Mouse (Mus musculus): ENCODE results near the gene Trip10. TPM values are rescaled to one million over a fixed set of nuclear protein-coding genes. Genes with fewer than 3 reads are reported as not detected.

Trip10 gene
- total RNA-seq (2021), result 1 to 10 TPM; 6.6 to 8.0 TPM
- long read RNA-seq, partial matches to known transcripts, result 0 of 3 reads
- long read RNA-seq, other reads (novel, unspliced or antisense), result 0 of 3 reads

GRCm38 (mm10) chr17:57249186-57250181, at the start of gene Trip10:
Gene Trip10, plus strand, starts transcription at chr17:57249455.
- peak; percentile 96 for DNase-seq (ENCODE audit: low spot score in 2 of 2)

GRCm38 (mm10) chr17:57201841-57202724, 47.2 kb upstream of the Trip10 start:
- no peak for DNase-seq (ENCODE audit: low spot score in 2 of 2)

- no peak for DNase-seq (ENCODE audit: low spot score in 2 of 2)
These were observed 41.3 kb upstream of the Trip10 start for GRCm38 (mm10) chr17:57207938-57208337.

- no peak for DNase-seq (ENCODE audit: low spot score in 2 of 2)
These were observed 39.9 kb upstream of the Trip10 start for GRCm38 (mm10) chr17:57209330-57209729.

GRCm38 (mm10) chr17:57211501-57211900, 37.8 kb upstream of the Trip10 start:
- DNase-seq (ENCODE audit: low spot score in 2 of 2), result no peak

GRCm38 (mm10) chr17:57214676-57215387, 34.4 kb upstream of the Trip10 start:
- DNase-seq (ENCODE audit: low spot score in 2 of 2), result no peak

GRCm38 (mm10) chr17:57218335-57218900, 30.8 kb upstream of the Trip10 start:
- DNase-seq (ENCODE audit: low spot score in 2 of 2), result no peak

- peak; percentile 84 to 85 for DNase-seq (ENCODE audit: low spot score in 2 of 2)
These were observed 29.9 kb upstream of the Trip10 start for GRCm38 (mm10) chr17:57219167-57219883.

- peak in 1 of 2 experiments; percentile 28 for DNase-seq (ENCODE audit: low spot score in 2 of 2)
These were observed 29.4 kb upstream of the Trip10 start for GRCm38 (mm10) chr17:57219884-57220207.

GRCm38 (mm10) chr17:57221911-57222310, 27.3 kb upstream of the Trip10 start:
- DNase-seq (ENCODE audit: low spot score in 2 of 2), result no peak

GRCm38 (mm10) chr17:57223313-57223712, 25.9 kb upstream of the Trip10 start:
- DNase-seq (ENCODE audit: low spot score in 2 of 2), result no peak

GRCm38 (mm10) chr17:57227468-57227867, 21.8 kb upstream of the Trip10 start:
- no peak for DNase-seq (ENCODE audit: low spot score in 2 of 2)

- no peak for DNase-seq (ENCODE audit: low spot score in 2 of 2)
These were observed 21.2 kb upstream of the Trip10 start, which contains the start of gene C3 for GRCm38 (mm10) chr17:57228014-57228413. Gene C3, minus strand, starts transcription at chr17:57228136.

GRCm38 (mm10) chr17:57228873-57229272, 20.4 kb upstream of the Trip10 start:
- no peak for DNase-seq (ENCODE audit: low spot score in 2 of 2)

- DNase-seq (ENCODE audit: low spot score in 2 of 2), result no peak
These were observed 19.2 kb upstream of the Trip10 start for GRCm38 (mm10) chr17:57229851-57230727.

GRCm38 (mm10) chr17:57230728-57231125, 18.5 kb upstream of the Trip10 start:
- DNase-seq (ENCODE audit: low spot score in 2 of 2), result no peak

- no peak for DNase-seq (ENCODE audit: low spot score in 2 of 2)
These were observed 17.9 kb upstream of the Trip10 start for GRCm38 (mm10) chr17:57231321-57231771.

GRCm38 (mm10) chr17:57232200-57232599, 17.1 kb upstream of the Trip10 start:
- DNase-seq (ENCODE audit: low spot score in 2 of 2), result no peak

GRCm38 (mm10) chr17:57233038-57233437, 16.2 kb upstream of the Trip10 start:
- no peak for DNase-seq (ENCODE audit: low spot score in 2 of 2)
